22 mouse cellular contexts compared by ENCODE assay signal in the genomic region with DNA sequence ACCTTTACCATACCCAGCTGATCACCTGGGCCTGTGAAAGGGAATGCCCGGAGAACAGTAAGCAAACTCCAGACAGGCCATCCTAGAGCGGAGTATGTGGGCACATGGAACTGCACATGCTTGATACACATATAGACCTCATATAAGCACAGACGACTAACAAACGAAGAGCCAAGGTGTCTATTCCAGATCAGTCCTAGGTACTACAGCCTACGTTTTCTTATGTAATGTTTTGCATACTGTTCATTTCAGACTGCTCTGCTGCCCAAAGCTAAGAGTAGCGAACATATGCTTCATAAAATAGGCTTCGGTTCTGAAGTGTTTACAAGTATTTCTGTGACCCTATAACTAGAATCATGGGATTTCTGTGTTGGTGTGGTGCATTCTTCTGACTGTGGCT.
"Had no signal": no experiment of that assay in that cellular context is flagged by ENCODE, and none has a peak within 500 bp of the region (broad histone marks: within the 10 kb centered on the region; RNA-seq: fewer than 3 reads in every experiment).

No protein-coding gene starts in this region.

- H3K4me2 ChIP-seq: limb, embryonic 12.5 days; liver, embryonic 12.5 days; liver, embryonic 15.5 days; lung, embryonic 15.5 days; midbrain, embryonic 15.5 days; neural tube, embryonic 12.5 days; neural tube, embryonic 15.5 days; stomach, embryonic 15.5 days had no signal

- H3K27ac ChIP-seq: left cerebral cortex, adult 2 months; liver, embryonic 12.5 days; liver, embryonic 15.5 days; midbrain, embryonic 10.5 days; midbrain, embryonic 15.5 days; neural tube, embryonic 12.5 days; neural tube, embryonic 15.5 days had no signal

- H3K27me3 ChIP-seq: limb, embryonic 12.5 days; liver, embryonic 12.5 days; liver, embryonic 15.5 days; lung, embryonic 15.5 days; megakaryocyte, embryonic 14.5 days; midbrain, embryonic 15.5 days; neural tube, embryonic 12.5 days; neural tube, embryonic 15.5 days; stomach, embryonic 15.5 days had no signal

- H3K9me3 ChIP-seq: limb, embryonic 12.5 days; liver, embryonic 12.5 days; liver, embryonic 15.5 days; lung, embryonic 15.5 days; megakaryocyte, embryonic 14.5 days; midbrain, embryonic 10.5 days; midbrain, embryonic 15.5 days; neural tube, embryonic 12.5 days; neural tube, embryonic 15.5 days; stomach, embryonic 15.5 days had no signal

- ATAC-seq: liver, embryonic 12.5 days; midbrain, embryonic 15.5 days had no signal

- H3K4me3 ChIP-seq: left cerebral cortex, adult 2 months; limb, embryonic 12.5 days; liver, embryonic 12.5 days; liver, embryonic 15.5 days; lung, embryonic 15.5 days; megakaryocyte, embryonic 14.5 days; midbrain, embryonic 10.5 days; midbrain, embryonic 15.5 days; neural tube, embryonic 12.5 days; neural tube, embryonic 15.5 days; stomach, embryonic 15.5 days had no signal

- H3K4me1 ChIP-seq: liver, embryonic 12.5 days; megakaryocyte, embryonic 14.5 days; midbrain, embryonic 10.5 days; midbrain, embryonic 15.5 days; neural tube, embryonic 12.5 days; neural tube, embryonic 15.5 days; stomach, embryonic 15.5 days had no signal

- H3K36me3 ChIP-seq: liver, embryonic 15.5 days; midbrain, embryonic 15.5 days had no signal

- DNase-seq: kidney, adult 18-20 months; kidney, postnatal 10 days; kidney, postnatal 36 days; layer of hippocampus, postnatal 36 days; liver; lung, adult 18-20 months; lung, postnatal 10 days; lung, postnatal 36 days; right cerebral cortex, postnatal 25 days; spleen, adult 18-20 months; thymus, postnatal 25 days had no signal

- H3K9ac ChIP-seq: limb, embryonic 12.5 days; liver, embryonic 12.5 days; liver, embryonic 15.5 days; lung, embryonic 15.5 days; midbrain, embryonic 15.5 days; neural tube, embryonic 12.5 days; neural tube, embryonic 15.5 days; stomach, embryonic 15.5 days had no signal
